ENCODE assay signal across 1 mouse cellular context in the genomic region with DNA sequence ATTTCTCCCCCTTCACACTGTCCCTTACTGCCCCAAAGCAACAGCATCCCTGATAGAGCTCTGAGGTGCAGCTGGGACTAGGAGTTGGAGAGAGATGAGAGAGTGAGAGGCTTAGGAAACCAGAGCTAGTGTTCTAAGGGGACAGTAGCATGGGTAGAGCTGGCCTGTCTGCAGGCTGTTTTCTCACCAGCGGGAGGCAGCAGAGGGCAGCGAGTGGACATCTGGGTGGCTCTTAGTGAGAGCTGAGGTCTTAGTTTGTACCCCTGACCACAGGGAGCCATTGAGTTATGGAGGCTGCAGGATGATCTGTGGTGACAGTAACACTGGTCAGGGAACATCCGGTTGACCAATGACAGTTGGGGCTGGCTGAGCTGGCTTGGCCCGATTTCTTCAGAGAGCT.
TF ChIP-seq lines count a peak whose summit lies in the region.

No protein-coding gene starts in this region.

TF ChIP-seq in CH12.LX, 34 proteins besides CTCF, POLR2A, EP300 and RAD21 (continued from another document):
- TF ChIP-seq USF2 (conservative IDR thresholded peaks at IDR 0.05; ENCODE audit: low read depth, low read length) (no peak), PAX5 (IDR thresholded peaks at IDR 0.05; ENCODE audit: low read length) (no peak), POLR2AphosphoS2 (IDR thresholded peaks at IDR 0.05; ENCODE audit: low read depth, low read length) (no peak), E2F4 (IDR thresholded peaks at IDR 0.05; ENCODE audit: insufficient replicate concordance, low read depth, low read length) (no peak), CHD1 (IDR thresholded peaks at IDR 0.05; ENCODE audit: low read depth, low read length) (no peak), ZMIZ1 (IDR thresholded peaks at IDR 0.05; ENCODE audit: low read depth, low read length) (no peak)
